Mouse (Mus musculus): ENCODE results near the gene Abhd17a.
"Not testable (repeated sequence)": the region's sequence is repeated elsewhere in the genome, so short reads cannot be mapped to it uniquely, and the experiment has no call there.

The Abhd17a gene

GRCm38 (mm10) chr10:80608435-80608834, 18.3 kb upstream of the Abhd17a start:
- DNase-seq (ENCODE audit: low read depth, low spot score) = no peak

GRCm38 (mm10) chr10:80606737-80607350, 16.7 kb upstream of the Abhd17a start:
- DNase-seq (ENCODE audit: low read depth, low spot score) = peak; percentile 24

- DNase-seq (ENCODE audit: low read depth, low spot score) = peak; percentile 81
These were observed 16.2 kb upstream of the Abhd17a start for GRCm38 (mm10) chr10:80606306-80606705.

- DNase-seq (ENCODE audit: low read depth, low spot score) = not testable (repeated sequence)
These were observed 15.6 kb upstream of the Abhd17a start, which contains the start of gene Gm49322 for GRCm38 (mm10) chr10:80605721-80606120. Gene Gm49322 (plus strand): TSS chr10:80606021.

GRCm38 (mm10) chr10:80604988-80605387, 14.8 kb upstream of the Abhd17a start:
- peak; percentile 12 for DNase-seq (ENCODE audit: low read depth, low spot score)

GRCm38 (mm10) chr10:80604001-80604509, 13.9 kb upstream of the Abhd17a start:
- peak; percentile 49 for DNase-seq (ENCODE audit: low read depth, low spot score)

GRCm38 (mm10) chr10:80603364-80603763, 13.2 kb upstream of the Abhd17a start:
- DNase-seq (ENCODE audit: low read depth, low spot score) = no peak

- peak; percentile 97 for DNase-seq (ENCODE audit: low read depth, low spot score)
These were observed 12.7 kb upstream of the Abhd17a start, which contains the start of the genes Scamp4 and Adat3 for GRCm38 (mm10) chr10:80602698-80603325. Gene Scamp4 (plus strand): TSS chr10:80602872. Gene Adat3 (plus strand): TSS chr10:80602880.

- no peak for DNase-seq (ENCODE audit: low read depth, low spot score)
These were observed 6.2 kb upstream of the Abhd17a start for GRCm38 (mm10) chr10:80596318-80596717.

- peak; percentile 65 for DNase-seq (ENCODE audit: low read depth, low spot score)
These were observed 838 bp downstream of the Abhd17a start for GRCm38 (mm10) chr10:80589127-80589878.

- no peak for DNase-seq (ENCODE audit: low read depth, low spot score)
These were observed 2.9 kb downstream of the Abhd17a start for GRCm38 (mm10) chr10:80587305-80587657.

- DNase-seq (ENCODE audit: low read depth, low spot score) = no peak
These were observed 3.5 kb downstream of the Abhd17a start for GRCm38 (mm10) chr10:80586407-80587304.

- no peak for DNase-seq (ENCODE audit: low read depth, low spot score)
These were observed 4.6 kb downstream of the Abhd17a start for GRCm38 (mm10) chr10:80585581-80585980.

- DNase-seq (ENCODE audit: low read depth, low spot score) = no peak
These were observed 5.2 kb downstream of the Abhd17a start for GRCm38 (mm10) chr10:80584642-80585552.

GRCm38 (mm10) chr10:80584045-80584488, 6.1 kb downstream of the Abhd17a start:
- DNase-seq (ENCODE audit: low read depth, low spot score) = no peak

GRCm38 (mm10) chr10:80583047-80583446, 7.1 kb downstream of the Abhd17a start:
- peak; percentile 10 for DNase-seq (ENCODE audit: low read depth, low spot score)

- peak; percentile 94 for DNase-seq (ENCODE audit: low read depth, low spot score)
These were observed 11.2 kb downstream of the Abhd17a start for GRCm38 (mm10) chr10:80578911-80579310.

- DNase-seq (ENCODE audit: low read depth, low spot score) = peak; percentile 94
These were observed 11.9 kb downstream of the Abhd17a start for GRCm38 (mm10) chr10:80578131-80578750.
